ENCODE assay signal across 9 mouse cellular contexts in genomic region chr5:71701273-71701614, GRCm38 (mm10). TPM values are rescaled to one million over a fixed set of nuclear protein-coding genes. Genes with fewer than 3 reads are reported as not detected.
DNase-seq lines count a peak whose midpoint lies in the region; ATAC-seq and TF ChIP-seq lines count a peak whose summit lies in the region.
"Had no signal": no experiment of that assay in that cellular context is flagged by ENCODE, and none has a peak within 500 bp of the region (broad histone marks: within the 10 kb centered on the region; RNA-seq: fewer than 3 reads in every experiment).

No protein-coding gene starts in this region.

- H3K27me3 ChIP-seq in kidney, adult 2 months (replicated peaks; ENCODE audit: control insufficient read depth, insufficient read depth, low read length) = no peaks in the 10 kb centered on the region
- 0 out of 2 replicates have a peak, but pooled peaks cover 4% of the 10 kb centered on the region for H3K27me3 ChIP-seq in embryonic facial prominence, embryonic 11.5 days (ENCODE audit: control insufficient read depth, insufficient read depth, low read length)
- no peaks in the 10 kb centered on the region for H3K27me3 ChIP-seq in hindbrain, embryonic 15.5 days
- no peaks in the 10 kb centered on the region for H3K27me3 ChIP-seq in midbrain, embryonic 15.5 days (replicated peaks)

- H3K36me3 ChIP-seq in kidney, adult 2 months (ENCODE audit: control insufficient read depth, insufficient read depth, low read length) = no peaks in the 10 kb centered on the region
- H3K36me3 ChIP-seq in embryonic facial prominence, embryonic 11.5 days (replicated peaks; ENCODE audit: control insufficient read depth, insufficient read depth, low read depth, low read length) = no peaks in the 10 kb centered on the region
- H3K36me3 ChIP-seq in hindbrain, embryonic 15.5 days = no peaks in the 10 kb centered on the region
- no peaks in the 10 kb centered on the region for H3K36me3 ChIP-seq in midbrain, embryonic 15.5 days (replicated peaks)

- no peak; the same call in 1 of the 2 replicates for ATAC-seq in embryonic facial prominence, embryonic 11.5 days (replicated peaks; ENCODE audit: insufficient number of reproducible peaks, low FRiP score, low TSS enrichment, low read depth)
- peak; percentile 62; the same call in 1 of the 2 replicates for ATAC-seq in hindbrain, embryonic 15.5 days (ENCODE audit: low FRiP score, low read depth)
- no peak for ATAC-seq in midbrain, embryonic 15.5 days (replicated peaks)

- H3K9ac ChIP-seq in embryonic facial prominence, embryonic 11.5 days (replicated peaks; ENCODE audit: low read length) = peak overlapping the region; percentile 59
- H3K9ac ChIP-seq in hindbrain, embryonic 15.5 days = peak overlapping the region; percentile 66
- H3K9ac ChIP-seq in midbrain, embryonic 15.5 days = peak overlapping the region; percentile 52

- H3K4me2 ChIP-seq in embryonic facial prominence, embryonic 11.5 days (ENCODE audit: low read depth, low read length) = peak overlapping the region; percentile 93
- H3K4me2 ChIP-seq in hindbrain, embryonic 15.5 days = peak overlapping the region; percentile 91
- H3K4me2 ChIP-seq in midbrain, embryonic 15.5 days = peak overlapping the region; percentile 79

- DNase-seq in kidney, adult 2 months = no peak
- no peak for DNase-seq in kidney, postnatal 25 days
- DNase-seq in embryonic facial prominence, embryonic 11.5 days (ENCODE audit: low spot score) = no peak
- DNase-seq in B cell, adult 2 months = no peak
- no peak for DNase-seq in layer of hippocampus, adult 8-10 months (ENCODE audit: low spot score in 2 of 2)
- DNase-seq in urinary bladder, postnatal 14 days (ENCODE audit: low spot score) = no peak

- no peak for TF ChIP-seq CTCF in kidney, adult 2 months (conservative IDR thresholded peaks at IDR 0.05; ENCODE audit: insufficient read depth, insufficient read length, low read depth, low read length)

- no peak for TF ChIP-seq POLR2A in kidney, adult 2 months (IDR thresholded peaks at IDR 0.05; ENCODE audit: low read depth, low read length)

- 1% methylated on average over 6 of the region's 6 CpGs for WGBS in kidney, adult 2 months
- 2% methylated on average over 6 of the region's 6 CpGs for WGBS in embryonic facial prominence, embryonic 11.5 days
- 1% methylated on average over 6 of the region's 6 CpGs for WGBS in hindbrain, embryonic 15.5 days
- 4% methylated on average over 6 of the region's 6 CpGs for WGBS in midbrain, embryonic 15.5 days

- peak overlapping the region; percentile 21; the same call in 1 of the 2 replicates for H3K4me3 ChIP-seq in kidney, adult 2 months (ENCODE audit: insufficient read depth, low read depth, low read length)
- H3K4me3 ChIP-seq in embryonic facial prominence, embryonic 11.5 days (ENCODE audit: low read depth, low read length) = peak overlapping the region; percentile 46
- peak overlapping the region; percentile 62 for H3K4me3 ChIP-seq in hindbrain, embryonic 15.5 days
- H3K4me3 ChIP-seq in midbrain, embryonic 15.5 days = peak overlapping the region; percentile 54

- H3K27ac ChIP-seq in kidney, adult 2 months (ENCODE audit: insufficient read depth, low read depth, low read length) = no peak overlapping the region
- H3K27ac ChIP-seq in embryonic facial prominence, embryonic 11.5 days (replicated peaks; ENCODE audit: low read depth, low read length) = no peak overlapping the region
- H3K27ac ChIP-seq in hindbrain, embryonic 15.5 days (replicated peaks) = peak overlapping the region; percentile 71
- peak overlapping the region; percentile 61 for H3K27ac ChIP-seq in midbrain, embryonic 15.5 days

- H3K4me1 ChIP-seq in kidney, adult 2 months (ENCODE audit: control insufficient read depth, insufficient read depth, low read length) = no peaks in the 10 kb centered on the region
- no peaks in the 10 kb centered on the region for H3K4me1 ChIP-seq in embryonic facial prominence, embryonic 11.5 days (ENCODE audit: control insufficient read depth, insufficient read depth, low read length)
- peaks cover 12% of the 10 kb centered on the region; the same call in 1 of the 2 replicates for H3K4me1 ChIP-seq in hindbrain, embryonic 15.5 days (replicated peaks)
- peaks cover 6% of the 10 kb centered on the region for H3K4me1 ChIP-seq in midbrain, embryonic 15.5 days

- no peaks in the 10 kb centered on the region for H3K9me3 ChIP-seq in embryonic facial prominence, embryonic 11.5 days (replicated peaks; ENCODE audit: control insufficient read depth, low read length)
- H3K9me3 ChIP-seq in hindbrain, embryonic 15.5 days = no peaks in the 10 kb centered on the region
- H3K9me3 ChIP-seq in midbrain, embryonic 15.5 days = no peaks in the 10 kb centered on the region

RNA-seq across cellular contexts. Expression of gene Gabra4, which starts 43.1 kb away (rescaled TPM):
- polyA plus RNA-seq in kidney, adult 2 months (2012; rRNA removed) = 0.31 and 0.37 TPM in 2 replicates
- polyA plus RNA-seq in embryonic facial prominence, embryonic 11.5 days (2014; fragmentation: Nextera tagmentation; extraction: Ambion mirVana) = 3.8 and 4.3 TPM in 2 replicates
- 19.5 and 19.7 TPM in 2 replicates for polyA plus RNA-seq in hindbrain, embryonic 15.5 days (2015; fragmentation: Nextera tagmentation; extraction: Ambion mirVana)
- polyA plus RNA-seq in midbrain, embryonic 15.5 days (2015; fragmentation: Nextera tagmentation; extraction: Ambion mirVana) = 18.7 and 20.0 TPM in 2 replicates
- total RNA-seq in layer of hippocampus, adult 8-10 months (2022) = 10 to 100 TPM; 74.0 to 87.0 (median 79.8) TPM
- total RNA-seq: MEL had no signal

RNA-seq across cellular contexts. Expression of gene Gabrb1, which starts 43.3 kb away (rescaled TPM):
- 0.04 and 0.08 TPM in 2 replicates for polyA plus RNA-seq in kidney, adult 2 months (2012; rRNA removed)
- 0.58 and 0.86 TPM in 2 replicates for polyA plus RNA-seq in embryonic facial prominence, embryonic 11.5 days (2014; fragmentation: Nextera tagmentation; extraction: Ambion mirVana)
- polyA plus RNA-seq in hindbrain, embryonic 15.5 days (2015; fragmentation: Nextera tagmentation; extraction: Ambion mirVana) = 31.5 and 32.0 TPM in 2 replicates
- polyA plus RNA-seq in midbrain, embryonic 15.5 days (2015; fragmentation: Nextera tagmentation; extraction: Ambion mirVana) = 27.2 and 32.8 TPM in 2 replicates
- 100 to 1,000 TPM; 125 to 141 (median 133) TPM for total RNA-seq in layer of hippocampus, adult 8-10 months (2022)
- total RNA-seq: MEL had no signal

Comparison
In these comparisons a context has a peak if more than half of its experiments do, and no peak if none do; other contexts are left out.
1. H3K27ac ChIP-seq: peak in hindbrain, embryonic 15.5 days (single experiment) and midbrain, embryonic 15.5 days (single experiment); none in kidney, adult 2 months (single experiment) and embryonic facial prominence, embryonic 11.5 days (single experiment).
2. RNA of gene Gabrb1, which starts 43.3 kb away (polyA plus RNA-seq): 27.2 to 32.8 TPM in midbrain, embryonic 15.5 days and 31.5 to 32.0 TPM in hindbrain, embryonic 15.5 days; 0.58 to 0.86 TPM in embryonic facial prominence, embryonic 11.5 days and 0.04 to 0.08 TPM in kidney, adult 2 months; every median in the first group is over 10 times any median in the second.
3. Peak in every context shown above with its lines, with median percentiles within 50 percentile points of each other: H3K4me3 ChIP-seq, H3K4me2 ChIP-seq and H3K9ac ChIP-seq.